Mouse (Mus musculus) liver, embryonic 14.5 days (tissue): Measurements from ENCODE around the gene Cnfn. TPM values are rescaled to one million over a fixed set of nuclear protein-coding genes. Genes with fewer than 3 reads are reported as not detected.

Source experiments
- ATAC-seq: fragments of 200-750 bp; cut with Nextera tagmentation; 2 replicates; pipeline ENCODE4 v1.8.0; 2017; ENCODE audit warnings: moderate number of reproducible peaks, mild to moderate bottlenecking, moderate library complexity; ENCODE audit not compliant: insufficient read depth
- DNase-seq, 3 experiments: peaks; one replicate each; pipeline ENCODE4 v3.0.0-alpha.2; 2012 to 2013; ENCODE audit warnings: low read depth in 3 of 3, low spot score in 3 of 3
- H3K27ac ChIP-seq: fragments of 300-500 bp; sonication (generic); 2 replicates; pipeline ENCODE4 v1.5.1; 2014; ENCODE audit warnings: moderate library complexity, mild to moderate bottlenecking, control low read depth, inconsistent platforms
- H3K27me3 ChIP-seq: fragments of 300-500 bp; sonication (generic); 2 replicates; pipeline ENCODE4 v1.6.1; 2014; ENCODE audit warnings: mild to moderate bottlenecking, low read length, moderate library complexity; ENCODE audit not compliant: control insufficient read depth, insufficient read depth
- H3K36me3 ChIP-seq: fragments of 300-500 bp; sonication (generic); replicated peaks from 2 replicates; pipeline ENCODE4 v1.6.1; 2014; ENCODE audit warnings: low read depth; ENCODE audit not compliant: control insufficient read depth, insufficient read depth
- H3K4me1 ChIP-seq, 2 experiments: fragments of 200-500 bp in 1 of 2; fragments of 300-500 bp in 1 of 2; sonication (generic) in 1 of 2; replicated peaks; 2 replicates each; pipeline ENCODE4 v1.6.1; 2012 to 2014; ENCODE audit warnings: antibody characterized with exemption in 1 of 2, inconsistent platforms in 1 of 2, low read length in 1 of 2; ENCODE audit not compliant: control insufficient read depth in 2 of 2, insufficient read depth in 2 of 2
- H3K4me2 ChIP-seq: fragments of 300-500 bp; sonication (generic); 2 replicates; pipeline ENCODE4 v1.6.1; 2014; ENCODE audit warnings: low read depth, mild to moderate bottlenecking, control low read depth, moderate library complexity
- H3K4me3 ChIP-seq, 2 experiments: fragments of 200-500 bp in 1 of 2; fragments of 300-500 bp in 1 of 2; sonication (generic) in 1 of 2; 2 replicates each; pipeline ENCODE4 v1.5.1; 2012 to 2014; ENCODE audit warnings: low read depth in 2 of 2, low read length in 2 of 2, mild to moderate bottlenecking in 2 of 2, control low read depth in 1 of 2, inconsistent platforms in 1 of 2, moderate library complexity in 1 of 2; ENCODE audit not compliant: insufficient read depth in 1 of 2
- H3K9ac ChIP-seq: fragments of 300-500 bp; sonication (generic); replicated peaks from 2 replicates; pipeline ENCODE4 v1.6.1; 2014; ENCODE audit warnings: mild to moderate bottlenecking, control low read depth, moderate library complexity
- H3K9me3 ChIP-seq: fragments of 300-500 bp; sonication (generic); 2 replicates; pipeline ENCODE4 v1.6.1; 2016; ENCODE audit warnings: low read length, mixed read lengths; ENCODE audit not compliant: control insufficient read depth
- CTCF ChIP-seq: IDR thresholded peaks from 2 replicates; pipeline ENCODE4 v1.5.1; 2016; ENCODE audit warnings: antibody characterized with exemption, low read depth, control low read depth
- EP300 ChIP-seq: IDR thresholded peaks from 2 replicates; pipeline ENCODE4 v1.6.1; 2016; ENCODE audit warnings: antibody characterized with exemption, low read depth
- WGBS: fragments of 180-500 bp; shearing (Covaris S2); extraction: QIAGEN DNeasy Blood & Tissue Kit; methylation state at CpG from one replicate; pipeline ENCODE4 v1.1.7; 2014; ENCODE audit not compliant: insufficient replicate concordance; 5-methylcytosine and 5-hydroxymethylcytosine counted together
- polyA plus RNA-seq, 2 experiments: library from polyadenylated mRNA; depleted of rRNA in 1 of 2; stranded (reverse) in 1 of 2; unstranded in 1 of 2; fragments of >200 nt; fragmentation: Nextera tagmentation in 1 of 2; extraction: Ambion mirVana in 1 of 2; gene quantifications; 2 replicates each; pipeline versions ENCODE4 v1.2.1 to v1.2.3; 2012 to 2014

The Cnfn gene
- polyA plus RNA-seq (2012; rRNA removed) (not detected in 2 replicates), polyA plus RNA-seq (2014; fragmentation: Nextera tagmentation; extraction: Ambion mirVana) (not detected in 2 replicates)

- H3K36me3 ChIP-seq = no peaks in the 10 kb centered on the region
- ATAC-seq = no peak
- 43% methylated on average over 12 of the region's 12 CpGs for WGBS
These were observed at the start of gene Cnfn for GRCm38 (mm10) chr7:25369058-25369749. Gene Cnfn, minus strand, starts transcription at chr7:25369724.

GRCm38 (mm10) chr7:25417597-25417996 lies 48.1 kb upstream of the Cnfn start:
- DNase-seq (no peak), ATAC-seq (no peak)
- H3K4me3 ChIP-seq = no peak overlapping the region
- WGBS = 43% methylated on average over 1 of the region's 1 CpGs
- H3K36me3 ChIP-seq = no peaks in the 10 kb centered on the region
- no peak overlapping the region for H3K27ac ChIP-seq
- H3K9me3 ChIP-seq = no peaks in the 10 kb centered on the region
- H3K4me2 ChIP-seq = no peak overlapping the region
- H3K4me1 ChIP-seq = no peaks in the 10 kb centered on the region
- TF ChIP-seq EP300 (no peak), CTCF (peak; percentile 58)
- H3K27me3 ChIP-seq = no peaks in the 10 kb centered on the region
- H3K9ac ChIP-seq = no peak overlapping the region

More at GRCm38 (mm10) chr7:25369058-25369749, at the start of gene Cnfn:
- H3K4me1 ChIP-seq = no peaks in the 10 kb centered on the region
- peaks cover 34% of the 10 kb centered on the region for H3K27me3 ChIP-seq
- H3K4me3 ChIP-seq = no peak within 1 kb of the TSS
- no peaks in the 10 kb centered on the region for H3K9me3 ChIP-seq
- H3K9ac ChIP-seq = no peak within 1 kb of the TSS
- TF ChIP-seq CTCF = no peak
- no peak for DNase-seq
- no peak within 1 kb of the TSS for H3K4me2 ChIP-seq
- no peak within 1 kb of the TSS for H3K27ac ChIP-seq

- no peak for DNase-seq
- ATAC-seq = no peak
- Histone ChIP-seq H3K9me3 (no peaks in the 10 kb centered on the region), H3K27ac (no peak within 1 kb of the TSS), H3K4me3 (no peak within 1 kb of the TSS), H3K4me1 (no peaks in the 10 kb centered on the region), H3K36me3 (no peaks in the 10 kb centered on the region), H3K4me2 (no peak within 1 kb of the TSS), H3K9ac (no peak within 1 kb of the TSS), H3K27me3 (no peaks in the 10 kb centered on the region)
- 28% methylated on average over 7 of the region's 7 CpGs for WGBS
- TF ChIP-seq EP300 (no peak), CTCF (no peak)
These were observed 43.4 kb upstream of the Cnfn start, which contains the start of gene Cxcl17 for GRCm38 (mm10) chr7:25412833-25413441. Gene Cxcl17, minus strand, starts transcription at chr7:25412886.

- DNase-seq = no peak
- no peak overlapping the region for H3K27ac ChIP-seq
- H3K4me3 ChIP-seq = no peak overlapping the region
- H3K27me3 ChIP-seq = no peaks in the 10 kb centered on the region
- 40% methylated on average over 3 of the region's 3 CpGs for WGBS
- no peaks in the 10 kb centered on the region for H3K9me3 ChIP-seq
- H3K36me3 ChIP-seq = no peaks in the 10 kb centered on the region
- TF ChIP-seq CTCF = no peak
- no peak for TF ChIP-seq EP300
- H3K9ac ChIP-seq = no peak overlapping the region
- H3K4me1 ChIP-seq = no peaks in the 10 kb centered on the region
- H3K4me2 ChIP-seq = no peak overlapping the region
- no peak for ATAC-seq
These were observed 42.3 kb upstream of the Cnfn start for GRCm38 (mm10) chr7:25411861-25412260.

- DNase-seq = no peak
- no peak overlapping the region for H3K9ac ChIP-seq
- H3K4me2 ChIP-seq = no peak overlapping the region
- no peaks in the 10 kb centered on the region for H3K4me1 ChIP-seq
- 41% methylated on average over 1 of the region's 1 CpGs for WGBS
- TF ChIP-seq EP300 (no peak), CTCF (no peak)
- ATAC-seq = no peak
- no peaks in the 10 kb centered on the region for H3K9me3 ChIP-seq
- H3K4me3 ChIP-seq = no peak overlapping the region
- no peaks in the 10 kb centered on the region for H3K36me3 ChIP-seq
- H3K27me3 ChIP-seq = no peaks in the 10 kb centered on the region
- no peak overlapping the region for H3K27ac ChIP-seq
These were observed 41.6 kb upstream of the Cnfn start for GRCm38 (mm10) chr7:25410969-25411615.
